Mouse (Mus musculus): ENCODE results near the gene Tnfsf11. TPM values are rescaled to one million over a fixed set of nuclear protein-coding genes. Genes with fewer than 3 reads are reported as not detected.

Gene Tnfsf11
- polyA plus RNA-seq, 1 experiment from 2014 or later: 0.13 TPM

- Histone ChIP-seq H3K27me3 (peaks cover 32% of the 10 kb centered on the region), H3K4me2 (replicated peaks) (no peak overlapping the region), H3K9me3 (no peaks in the 10 kb centered on the region), H3K4me1 (peaks cover 15% of the 10 kb centered on the region), H3K36me3 (no peaks in the 10 kb centered on the region), H3K9ac (replicated peaks) (no peak overlapping the region), H3K27ac (replicated peaks) (no peak overlapping the region), H3K4me3 (no peak overlapping the region)
- no peak for ATAC-seq (ENCODE audit: low FRiP score, low read depth)
- WGBS: 87% methylated on average over 11 of the region's 11 CpGs
Observed at GRCm38 (mm10) chr14:78282490-78282889, 25.4 kb downstream of the Tnfsf11 start.

- Histone ChIP-seq H3K27me3 (peaks cover 3% of the 10 kb centered on the region; the same call in 1 of the 2 replicates), H3K36me3 (no peaks in the 10 kb centered on the region), H3K9ac (replicated peaks) (no peak overlapping the region), H3K4me2 (replicated peaks) (no peak overlapping the region), H3K27ac (replicated peaks) (no peak overlapping the region), H3K4me1 (no peaks in the 10 kb centered on the region), H3K4me3 (no peak overlapping the region), H3K9me3 (no peaks in the 10 kb centered on the region)
- WGBS: 86% methylated on average over 18 of the region's 18 CpGs
- ATAC-seq (ENCODE audit: low FRiP score, low read depth): no peak
Observed at GRCm38 (mm10) chr14:78276395-78276930, 31.4 kb downstream of the Tnfsf11 start.

- H3K9me3 ChIP-seq: no peaks in the 10 kb centered on the region
- H3K4me1 ChIP-seq: no peaks in the 10 kb centered on the region
- H3K9ac ChIP-seq (replicated peaks): no peak overlapping the region
- H3K27ac ChIP-seq (replicated peaks): no peak overlapping the region
- WGBS: 85% methylated on average over 5 of the region's 5 CpGs
- peaks cover 3% of the 10 kb centered on the region; the same call in 1 of the 2 replicates for H3K27me3 ChIP-seq
- no peak overlapping the region for H3K4me2 ChIP-seq (replicated peaks)
- H3K36me3 ChIP-seq: no peaks in the 10 kb centered on the region
- H3K4me3 ChIP-seq: no peak overlapping the region
- ATAC-seq (ENCODE audit: low FRiP score, low read depth): no peak
Observed at GRCm38 (mm10) chr14:78274851-78275250, 33.0 kb downstream of the Tnfsf11 start.

DNA sequence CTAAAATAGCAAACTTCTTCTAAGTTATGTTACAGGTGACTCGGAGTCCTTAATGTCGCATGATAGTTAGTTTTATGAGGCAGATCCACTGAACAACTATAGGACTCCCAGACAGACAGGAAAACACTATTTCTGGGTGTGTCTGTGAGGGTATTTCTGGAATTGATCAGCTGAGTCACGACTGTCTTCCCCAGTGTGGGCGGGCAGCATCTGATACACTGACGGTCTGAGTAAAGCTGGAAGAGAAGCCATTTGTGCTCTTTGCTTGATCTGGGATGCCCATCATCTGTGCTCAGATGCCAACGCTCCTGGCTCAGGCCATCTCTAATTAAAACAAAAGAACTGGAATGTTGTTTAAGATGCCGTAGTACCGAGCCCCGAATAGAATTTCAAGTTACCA is 33.7 kb downstream of the Tnfsf11 start:
- no peak for ATAC-seq (ENCODE audit: low FRiP score, low read depth)
- no peaks in the 10 kb centered on the region for H3K9me3 ChIP-seq

GRCm38 (mm10) chr14:78273571-78273970 is 34.3 kb downstream of the Tnfsf11 start:
- Histone ChIP-seq H3K27me3 (peaks cover 3% of the 10 kb centered on the region; the same call in 1 of the 2 replicates), H3K9ac (replicated peaks) (no peak overlapping the region), H3K36me3 (no peaks in the 10 kb centered on the region), H3K9me3 (no peaks in the 10 kb centered on the region), H3K4me2 (replicated peaks) (no peak overlapping the region), H3K4me3 (no peak overlapping the region), H3K4me1 (no peaks in the 10 kb centered on the region), H3K27ac (replicated peaks) (no peak overlapping the region)
- WGBS: 76% methylated on average over 7 of the region's 7 CpGs
- no peak for ATAC-seq (ENCODE audit: low FRiP score, low read depth)

More for the DNA sequence above, 33.7 kb downstream of the Tnfsf11 start:
- H3K36me3 ChIP-seq: no peaks in the 10 kb centered on the region
- WGBS: 86% methylated on average over 9 of the region's 9 CpGs
- no peak overlapping the region for H3K4me2 ChIP-seq (replicated peaks)
- H3K9ac ChIP-seq (replicated peaks): no peak overlapping the region
- peaks cover 3% of the 10 kb centered on the region; the same call in 1 of the 2 replicates for H3K27me3 ChIP-seq
- no peaks in the 10 kb centered on the region for H3K4me1 ChIP-seq
- H3K4me3 ChIP-seq: no peak overlapping the region
- H3K27ac ChIP-seq (replicated peaks): no peak overlapping the region

GRCm38 (mm10) chr14:78264876-78265275 is 43.0 kb downstream of the Tnfsf11 start:
- Histone ChIP-seq H3K4me2 (replicated peaks) (no peak overlapping the region), H3K27me3 (no peaks in the 10 kb centered on the region), H3K9ac (replicated peaks) (no peak overlapping the region), H3K36me3 (no peaks in the 10 kb centered on the region), H3K27ac (replicated peaks) (no peak overlapping the region), H3K9me3 (no peaks in the 10 kb centered on the region), H3K4me3 (no peak overlapping the region), H3K4me1 (no peaks in the 10 kb centered on the region)
- no peak for ATAC-seq (ENCODE audit: low FRiP score, low read depth)
- 90% methylated on average over 6 of the region's 6 CpGs for WGBS

DNA sequence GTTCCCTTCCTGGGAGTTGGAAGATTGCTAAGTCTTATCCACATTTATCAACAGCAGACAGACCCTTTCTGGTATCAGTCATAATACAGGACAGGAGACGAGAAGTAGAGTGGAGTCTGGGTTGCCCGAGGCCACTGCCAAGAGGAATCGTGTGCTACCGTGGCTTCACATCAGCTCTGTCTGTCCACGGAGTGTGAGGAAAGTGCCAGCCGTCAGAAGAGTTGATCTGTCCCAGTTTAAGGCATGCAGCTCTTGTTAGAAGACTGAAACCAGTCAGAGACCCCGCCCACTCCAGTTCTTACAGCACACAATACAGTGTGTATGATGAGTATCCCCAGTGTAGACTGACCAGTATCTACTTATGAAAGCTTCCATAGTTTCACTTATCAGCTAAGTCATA is 45.2 kb downstream of the Tnfsf11 start:
- 94% methylated on average over 7 of the region's 7 CpGs for WGBS
- Histone ChIP-seq H3K9ac (replicated peaks) (no peak overlapping the region), H3K27me3 (no peaks in the 10 kb centered on the region), H3K36me3 (no peaks in the 10 kb centered on the region), H3K4me2 (replicated peaks) (no peak overlapping the region), H3K4me1 (no peaks in the 10 kb centered on the region), H3K4me3 (no peak overlapping the region), H3K27ac (replicated peaks) (no peak overlapping the region), H3K9me3 (no peaks in the 10 kb centered on the region)
- ATAC-seq (ENCODE audit: low FRiP score, low read depth): no peak

GRCm38 (mm10) chr14:78261246-78261645 is 46.6 kb downstream of the Tnfsf11 start:
- H3K4me1 ChIP-seq: no peaks in the 10 kb centered on the region
- H3K4me3 ChIP-seq: no peak overlapping the region
- no peak overlapping the region for H3K27ac ChIP-seq (replicated peaks)
- no peak overlapping the region for H3K9ac ChIP-seq (replicated peaks)
- H3K36me3 ChIP-seq: no peaks in the 10 kb centered on the region
- no peak for ATAC-seq (ENCODE audit: low FRiP score, low read depth)
- 80% methylated on average over 7 of the region's 7 CpGs for WGBS
- no peaks in the 10 kb centered on the region for H3K27me3 ChIP-seq
- H3K9me3 ChIP-seq: no peaks in the 10 kb centered on the region
- no peak overlapping the region for H3K4me2 ChIP-seq (replicated peaks)

DNA sequence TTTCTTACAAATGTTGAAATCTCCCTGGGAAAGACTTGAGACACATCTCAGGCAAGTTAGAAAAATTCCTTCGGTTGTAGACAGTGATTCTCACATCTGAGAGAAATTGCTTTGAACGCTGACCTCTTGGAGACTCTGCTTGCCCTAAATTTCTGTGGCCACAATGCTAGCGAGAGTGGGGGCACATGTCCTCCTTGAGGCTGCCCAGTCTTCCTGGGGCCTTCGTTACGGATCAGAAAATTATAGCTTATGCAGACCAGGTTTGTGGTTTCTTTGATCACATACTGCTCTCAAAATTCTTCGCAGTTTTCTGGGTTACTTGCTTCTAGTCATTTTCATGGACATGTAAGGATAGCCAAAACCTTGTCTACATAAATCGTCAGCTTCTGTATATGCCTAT is 53.8 kb downstream of the Tnfsf11 start:
- H3K4me1 ChIP-seq: no peaks in the 10 kb centered on the region
- no peak overlapping the region for H3K9ac ChIP-seq (replicated peaks)
- no peak overlapping the region for H3K4me3 ChIP-seq
- no peak overlapping the region for H3K27ac ChIP-seq (replicated peaks)
- 89% methylated on average over 7 of the region's 7 CpGs for whole genome bisulfite sequencing
- H3K4me2 ChIP-seq (replicated peaks): no peak overlapping the region
- H3K36me3 ChIP-seq: no peaks in the 10 kb centered on the region
- no peak for ATAC-seq (ENCODE audit: low FRiP score, low read depth)
- H3K27me3 ChIP-seq: no peaks in the 10 kb centered on the region
- H3K9me3 ChIP-seq: no peaks in the 10 kb centered on the region

- Histone ChIP-seq H3K27ac (replicated peaks) (no peak overlapping the region), H3K4me1 (no peaks in the 10 kb centered on the region), H3K4me3 (no peak overlapping the region), H3K9ac (replicated peaks) (no peak overlapping the region), H3K9me3 (no peaks in the 10 kb centered on the region), H3K27me3 (no peaks in the 10 kb centered on the region), H3K36me3 (no peaks in the 10 kb centered on the region), H3K4me2 (replicated peaks) (no peak overlapping the region)
- WGBS: 79% methylated on average over 5 of the region's 5 CpGs
- no peak for ATAC-seq (ENCODE audit: low FRiP score, low read depth)
Observed at GRCm38 (mm10) chr14:78246601-78247000, 61.2 kb downstream of the Tnfsf11 start.

- 76% methylated on average over 4 of the region's 4 CpGs for WGBS
Observed at GRCm38 (mm10) chr14:78244811-78245210, 63.0 kb downstream of the Tnfsf11 start.

GRCm38 (mm10) chr14:78239346-78239745 is 68.5 kb downstream of the Tnfsf11 start:
- 0 out of 2 replicates have a peak, but pooled peaks cover 3% of the 10 kb centered on the region for H3K4me1 ChIP-seq
- no peak for ATAC-seq (ENCODE audit: low FRiP score, low read depth)
- no peak overlapping the region for H3K4me2 ChIP-seq (replicated peaks)
- H3K4me3 ChIP-seq: no peak overlapping the region
- H3K9me3 ChIP-seq: no peaks in the 10 kb centered on the region
- no peak overlapping the region for H3K27ac ChIP-seq (replicated peaks)
- no peak overlapping the region for H3K9ac ChIP-seq (replicated peaks)
- 82% methylated on average over 6 of the region's 6 CpGs for WGBS
- H3K36me3 ChIP-seq: no peaks in the 10 kb centered on the region
- no peaks in the 10 kb centered on the region for H3K27me3 ChIP-seq

More at GRCm38 (mm10) chr14:78244811-78245210, 63.0 kb downstream of the Tnfsf11 start:
- no peaks in the 10 kb centered on the region for H3K27me3 ChIP-seq
- H3K4me2 ChIP-seq (replicated peaks): no peak overlapping the region
- H3K4me3 ChIP-seq: no peak overlapping the region
- ATAC-seq (ENCODE audit: low FRiP score, low read depth): no peak
- no peaks in the 10 kb centered on the region for H3K9me3 ChIP-seq
- no peaks in the 10 kb centered on the region for H3K36me3 ChIP-seq
- H3K27ac ChIP-seq (replicated peaks): no peak overlapping the region
- H3K9ac ChIP-seq (replicated peaks): no peak overlapping the region
- H3K4me1 ChIP-seq: no peaks in the 10 kb centered on the region

DNA sequence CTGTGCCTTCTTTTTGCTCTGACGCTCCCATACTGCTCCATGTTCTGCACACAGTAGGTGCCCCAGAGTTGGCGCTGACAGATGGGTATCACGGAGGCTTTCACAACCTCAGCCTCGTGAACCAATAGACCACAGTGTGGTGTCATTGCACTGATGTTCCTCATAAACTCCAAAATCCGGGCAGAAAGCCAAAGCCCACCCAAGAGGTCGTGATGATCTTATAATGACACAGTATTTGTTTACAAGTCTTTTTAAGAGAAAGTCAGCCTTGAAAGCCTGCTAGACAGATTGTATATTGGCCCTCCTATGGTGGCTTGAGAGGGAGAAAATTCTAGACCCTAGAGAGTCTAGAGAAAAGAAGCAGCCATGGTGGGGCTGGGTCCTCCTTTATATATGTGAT is 70.6 kb downstream of the Tnfsf11 start:
- H3K27ac ChIP-seq (replicated peaks): no peak overlapping the region
- no peaks in the 10 kb centered on the region for H3K36me3 ChIP-seq
- WGBS: 89% methylated on average over 6 of the region's 6 CpGs

More for the DNA sequence above, 70.6 kb downstream of the Tnfsf11 start:
- Histone ChIP-seq H3K27me3 (no peaks in the 10 kb centered on the region), H3K4me3 (no peak overlapping the region), H3K9me3 (no peaks in the 10 kb centered on the region), H3K9ac (replicated peaks) (no peak overlapping the region), H3K4me1 (0 out of 2 replicates have a peak, but pooled peaks cover 3% of the 10 kb centered on the region), H3K4me2 (replicated peaks) (no peak overlapping the region)
- no peak for ATAC-seq (ENCODE audit: low FRiP score, low read depth)
